Mouse (Mus musculus) lung, postnatal 0 days (tissue): Measurements from ENCODE around the gene Fgd2.

ENCODE experiments used
- CTCF ChIP-seq: IDR thresholded peaks from 2 replicates; pipeline ENCODE4 v1.5.1; 2016; ENCODE audit warnings: antibody characterized with exemption, mild to moderate bottlenecking
- EP300 ChIP-seq: IDR thresholded peaks from 2 replicates; pipeline ENCODE4 v1.6.1; 2016; ENCODE audit warnings: antibody characterized with exemption, mild to moderate bottlenecking, control low read depth

DNA sequence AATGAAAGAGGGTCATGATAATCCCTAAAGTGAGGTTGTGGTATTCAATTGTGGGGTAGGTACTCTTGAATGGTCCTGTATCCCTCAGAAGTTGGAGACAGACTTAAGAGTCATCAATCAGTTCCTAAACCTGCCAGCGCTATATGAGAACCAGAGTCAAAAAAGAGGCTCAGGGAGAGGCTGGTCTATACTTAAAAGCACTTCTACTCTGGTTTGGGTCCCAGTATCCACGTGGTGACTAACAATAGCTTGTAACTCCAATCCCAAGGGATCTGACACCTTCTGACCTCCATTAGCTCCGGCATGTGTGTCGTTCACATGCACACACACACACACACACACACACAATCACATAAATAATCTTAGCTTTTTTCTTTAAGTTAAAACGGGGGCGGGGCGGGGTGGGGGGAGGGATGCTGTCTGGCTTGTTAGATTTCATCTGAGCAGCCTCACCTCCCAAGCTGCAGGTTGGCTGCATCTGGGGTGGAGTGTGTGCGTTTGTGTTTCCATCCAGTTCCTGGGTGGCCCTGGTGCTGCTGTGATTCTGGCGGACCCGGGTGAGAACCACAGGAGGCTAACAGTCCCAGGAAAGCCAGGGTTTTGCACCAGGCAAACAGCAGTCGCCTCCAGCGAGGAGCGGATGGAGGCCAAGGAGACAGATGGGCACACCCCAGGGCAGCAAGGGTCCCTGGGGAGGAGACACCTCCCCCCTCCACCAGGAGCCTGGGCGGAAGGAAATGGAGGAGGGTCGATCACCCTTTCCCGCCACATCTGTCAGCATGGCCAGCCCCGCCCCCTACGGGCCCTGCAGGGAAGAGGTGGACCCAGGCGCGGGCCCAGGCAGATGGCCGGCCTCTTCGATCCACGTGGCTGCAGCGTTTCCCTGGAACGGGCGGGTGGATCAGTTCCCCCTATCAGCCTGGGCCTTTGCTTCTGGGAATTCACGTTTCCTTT lies 37.0 kb downstream of the Fgd2 start:
- TF ChIP-seq CTCF (peak; percentile 48), EP300 (no peak)
